Mouse (Mus musculus) common myeloid progenitor, adult 5-6 weeks (primary cell): ENCODE results near the gene Gm17657. TPM values are rescaled to one million over a fixed set of nuclear protein-coding genes. Genes with fewer than 3 reads are reported as not detected.
A peak's percentile ranks its signal among the peaks of the same experiment; 100 is the strongest.
"Not testable (repeated sequence)": the region's sequence is repeated elsewhere in the genome, so short reads cannot be mapped to it uniquely, and the experiment has no call there.

ENCODE experiments used
- ATAC-seq: replicated peaks from 2 replicates; pipeline ENCODE4 v1.8.0; 2016; ENCODE audit warnings: low read depth, mild to moderate bottlenecking, moderate TSS enrichment, inconsistent platforms; ENCODE audit not compliant: poor library complexity, severe bottlenecking
- total RNA-seq: library from RNA; stranded (forward); fragments of 200-1000, 187-1606 nt; gene quantifications from 2 replicates; pipeline ENCODE4 v1.2.3, GENCODE M21; 2017

Gm17657 gene
- total RNA-seq, 1 experiment from 2014 or later = not detected

- 0 out of 2 replicates have a peak, but pooled peaks have one; percentile 9 for ATAC-seq
Measured at GRCm38 (mm10) chr17:29551019-29551418, 1.6 kb upstream of the Gm17657 start.

- peak; percentile 57 for ATAC-seq
Measured at GRCm38 (mm10) chr17:29548994-29549393, 444 bp downstream of the Gm17657 start.

GRCm38 (mm10) chr17:29548494-29548893 lies 944 bp downstream of the Gm17657 start:
- no peak for ATAC-seq

GRCm38 (mm10) chr17:29545241-29545640 lies 4.2 kb downstream of the Gm17657 start:
- ATAC-seq = no peak

GRCm38 (mm10) chr17:29544064-29544463 lies 5.4 kb downstream of the Gm17657 start:
- no peak for ATAC-seq

- ATAC-seq = no peak
Measured at GRCm38 (mm10) chr17:29542831-29543690, 6.4 kb downstream of the Gm17657 start.

- no peak for ATAC-seq
Measured at GRCm38 (mm10) chr17:29541419-29541818, 8.0 kb downstream of the Gm17657 start.

- no peak for ATAC-seq
Measured at GRCm38 (mm10) chr17:29540426-29540825, 9.0 kb downstream of the Gm17657 start.

GRCm38 (mm10) chr17:29533866-29534265 lies 15.6 kb downstream of the Gm17657 start:
- ATAC-seq = no peak

GRCm38 (mm10) chr17:29531757-29532384 lies 17.6 kb downstream of the Gm17657 start:
- peak; percentile 81 for ATAC-seq

- no peak for ATAC-seq
Measured at GRCm38 (mm10) chr17:29531278-29531677, 18.2 kb downstream of the Gm17657 start.

- no peak for ATAC-seq
Measured at GRCm38 (mm10) chr17:29530508-29530907, 18.9 kb downstream of the Gm17657 start.

GRCm38 (mm10) chr17:29528568-29529187 lies 20.8 kb downstream of the Gm17657 start:
- ATAC-seq = no peak

- no peak for ATAC-seq
Measured at GRCm38 (mm10) chr17:29525613-29526012, 23.8 kb downstream of the Gm17657 start.

- no peak for ATAC-seq
Measured at GRCm38 (mm10) chr17:29519731-29520130, 29.7 kb downstream of the Gm17657 start.

GRCm38 (mm10) chr17:29518665-29519064 lies 30.8 kb downstream of the Gm17657 start:
- ATAC-seq = not testable (repeated sequence)

GRCm38 (mm10) chr17:29514435-29514834 lies 35.0 kb downstream of the Gm17657 start:
- ATAC-seq = peak; percentile 58

- ATAC-seq = peak; percentile 94
Measured at GRCm38 (mm10) chr17:29513044-29513730, 36.3 kb downstream of the Gm17657 start.

- ATAC-seq = no peak
Measured at GRCm38 (mm10) chr17:29510691-29511090, 38.7 kb downstream of the Gm17657 start.

- ATAC-seq = peak; percentile 17; the same call in 1 of the 2 replicates
Measured at GRCm38 (mm10) chr17:29508927-29509608, 40.4 kb downstream of the Gm17657 start.
